Mouse (Mus musculus) kidney, postnatal 14 days (tissue): ENCODE measurements around the gene Ubtd1.
A peak's percentile ranks its signal among the peaks of the same experiment; 100 is the strongest.
"Not testable (repeated sequence)": the region's sequence is repeated elsewhere in the genome, so short reads cannot be mapped to it uniquely, and the experiment has no call there.

Experiments
- DNase-seq: peaks from one replicate; pipeline ENCODE4 v3.0.0; 2022; ENCODE audit warnings: mixed read lengths

Ubtd1 gene

DNA sequence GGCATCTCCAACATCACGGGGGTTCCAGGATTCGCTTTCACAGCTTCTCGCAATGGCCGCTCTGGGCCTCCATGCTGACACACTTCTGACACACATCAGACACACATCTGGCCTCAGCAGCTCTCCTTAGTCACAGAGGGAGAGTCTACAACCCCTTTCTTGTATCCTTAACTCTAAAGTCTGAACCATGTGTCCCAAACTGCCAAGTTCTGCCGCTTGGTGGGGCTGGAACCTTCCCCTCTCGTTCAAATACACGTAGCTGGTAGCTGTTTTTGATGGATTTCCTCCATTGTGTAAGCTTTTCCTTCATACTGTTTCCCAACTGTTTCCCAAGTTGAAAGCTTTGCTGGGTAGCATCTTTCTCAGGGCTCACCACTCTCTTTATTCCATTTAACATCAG, 89.7 kb downstream of the Ubtd1 start:
- DNase-seq, result no peak

DNA sequence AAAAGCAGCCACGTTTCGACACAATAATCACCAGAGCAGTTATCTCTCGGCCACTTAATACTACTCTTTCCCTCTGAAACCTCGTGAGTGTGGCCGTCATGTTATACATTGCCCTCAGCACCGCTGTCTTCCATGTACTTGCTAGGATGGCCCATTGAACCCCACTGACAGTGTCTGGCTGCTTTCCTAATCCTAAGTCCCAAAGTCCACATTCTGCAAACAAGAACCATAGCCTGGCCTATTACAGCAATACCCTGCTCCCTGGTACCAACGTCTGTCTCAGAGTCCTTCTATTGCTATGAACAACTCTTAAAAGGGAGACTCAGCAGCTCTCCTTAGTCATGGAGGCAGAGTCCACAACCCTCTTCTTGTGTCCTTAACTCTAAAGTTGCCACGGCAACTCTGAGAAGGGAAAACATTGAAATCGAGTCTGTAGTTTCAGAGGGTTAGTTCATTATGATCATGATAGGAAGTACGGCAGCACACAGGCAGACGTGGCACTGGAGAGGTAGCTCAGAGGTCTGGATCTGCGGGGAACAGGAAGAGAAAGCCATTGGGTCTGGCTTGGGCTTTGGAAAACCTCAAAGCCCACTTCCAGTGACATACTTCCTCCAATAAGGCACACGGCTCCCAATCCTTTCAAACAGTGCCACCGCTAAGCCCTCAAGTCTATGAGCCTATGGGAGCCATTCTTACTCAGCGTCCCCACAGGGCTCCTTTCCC, 90.5 kb downstream of the Ubtd1 start:
- peak; percentile 73 for DNase-seq

DNA sequence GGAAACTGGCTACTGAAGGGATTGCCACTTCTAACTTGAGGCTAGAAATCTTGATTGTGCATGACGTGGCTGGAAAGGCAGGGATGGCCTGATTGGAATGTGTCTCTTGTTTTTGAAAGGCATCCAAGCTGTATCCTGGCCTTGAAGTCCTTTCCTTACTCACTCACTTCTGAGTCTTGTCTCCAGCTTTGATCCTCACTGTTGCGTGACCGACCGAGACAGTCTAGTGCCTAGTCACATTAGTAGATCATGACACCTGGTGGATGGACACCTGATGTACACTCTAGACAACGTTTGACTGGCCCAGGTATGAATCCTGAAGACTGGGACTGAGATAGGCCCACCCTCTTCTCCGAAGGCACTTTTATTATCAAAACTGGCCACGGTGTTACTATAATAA, 91.2 kb downstream of the Ubtd1 start:
- peak; percentile 70 for DNase-seq

DNA sequence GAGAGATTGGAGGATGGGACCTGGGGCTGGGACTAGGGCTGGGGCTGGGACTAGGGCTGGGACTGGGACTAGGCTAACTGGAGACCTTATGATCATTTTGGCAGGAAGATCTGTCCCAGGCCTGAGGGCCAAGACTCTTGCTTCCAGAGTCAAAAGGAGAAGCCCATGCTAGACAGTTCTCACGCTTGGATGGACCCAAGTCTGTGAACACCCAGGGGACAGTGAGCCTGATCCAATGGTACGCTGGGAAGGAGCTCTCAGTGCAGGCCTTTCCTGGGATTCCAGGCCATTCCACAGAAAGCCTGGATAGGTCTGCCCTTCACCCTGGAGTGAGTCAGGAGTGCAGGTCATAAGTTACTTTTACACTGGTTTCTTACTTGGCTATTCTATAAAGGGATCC, 93.5 kb downstream of the Ubtd1 start:
- no peak for DNase-seq

DNA sequence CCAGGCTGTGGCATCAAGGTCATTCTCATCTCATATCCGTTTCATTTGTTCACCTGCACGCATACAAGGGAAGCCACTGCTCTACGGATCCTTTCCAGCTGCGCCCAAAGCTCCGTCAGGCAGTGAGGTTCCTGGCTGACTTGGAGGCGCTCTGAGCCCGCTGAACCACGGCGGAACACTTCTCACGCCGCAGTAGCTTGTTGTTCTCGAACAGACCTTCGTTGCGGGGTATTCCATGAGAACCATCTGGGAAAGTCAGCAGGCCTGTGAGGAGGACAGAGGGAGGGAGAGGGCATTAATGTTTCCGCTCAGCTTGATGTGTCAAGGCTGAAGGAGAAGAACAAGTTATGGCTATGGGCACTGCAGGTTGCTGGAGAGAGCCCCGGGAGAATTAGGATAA, 94.4 kb downstream of the Ubtd1 start:
- no peak for DNase-seq

DNA sequence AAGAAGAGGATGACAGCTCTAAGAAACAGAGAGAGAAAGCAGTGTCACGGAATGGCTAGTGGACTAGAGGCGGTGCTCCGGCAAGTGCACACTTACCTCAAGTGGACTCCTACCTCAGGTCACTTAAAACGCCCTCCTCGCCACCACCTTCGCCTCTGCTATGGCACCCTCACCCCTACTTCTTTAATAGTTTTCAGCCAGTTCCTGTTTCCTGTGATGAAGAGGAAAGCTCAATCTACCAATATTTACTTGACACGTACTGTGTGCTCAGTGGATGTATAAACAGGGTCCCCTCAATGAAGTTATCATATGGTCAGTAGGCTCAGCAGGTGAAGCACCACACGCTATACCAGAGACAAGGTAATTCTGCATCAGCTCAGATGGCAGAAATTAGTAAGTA, 97.0 kb downstream of the Ubtd1 start:
- DNase-seq, result no peak

DNA sequence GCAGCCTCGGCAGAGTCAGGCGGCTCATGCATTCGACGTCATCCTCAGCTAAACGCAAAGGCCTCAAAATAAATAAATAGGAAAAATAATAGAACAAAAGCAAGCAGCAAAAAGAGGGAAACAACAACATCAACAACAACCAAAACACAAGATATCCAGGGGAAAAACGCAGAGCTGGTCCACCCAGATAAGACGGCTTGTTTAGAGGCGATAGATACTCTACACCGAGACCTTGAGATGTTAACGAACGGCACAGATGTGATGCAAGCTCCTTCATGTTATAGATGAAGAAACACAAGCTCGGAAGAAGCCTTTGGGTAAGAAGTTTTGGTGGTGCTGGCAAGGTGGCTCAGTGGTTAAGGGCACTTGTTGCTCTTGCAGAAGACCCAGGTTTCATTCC, 97.4 kb downstream of the Ubtd1 start:
- no peak for DNase-seq

DNA sequence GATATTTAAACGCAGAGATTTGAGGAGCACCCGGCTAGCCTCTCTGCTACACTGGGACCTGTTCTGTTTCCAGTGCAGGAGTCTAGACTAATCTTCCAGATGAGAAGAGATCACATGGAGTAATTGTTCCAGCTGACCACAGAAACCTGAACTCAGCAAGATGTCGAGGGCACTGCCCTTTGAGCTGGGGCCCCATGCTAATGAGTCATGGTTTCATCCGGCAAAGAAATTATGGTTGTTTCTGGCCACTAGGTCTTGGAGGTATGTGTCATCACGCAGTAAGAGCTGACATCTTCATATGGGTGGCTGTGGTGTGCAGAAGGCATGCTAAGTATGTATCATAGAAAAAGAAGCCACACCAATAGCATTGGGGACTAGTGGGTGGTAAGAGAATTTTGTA, 98.4 kb downstream of the Ubtd1 start:
- no peak for DNase-seq

DNA sequence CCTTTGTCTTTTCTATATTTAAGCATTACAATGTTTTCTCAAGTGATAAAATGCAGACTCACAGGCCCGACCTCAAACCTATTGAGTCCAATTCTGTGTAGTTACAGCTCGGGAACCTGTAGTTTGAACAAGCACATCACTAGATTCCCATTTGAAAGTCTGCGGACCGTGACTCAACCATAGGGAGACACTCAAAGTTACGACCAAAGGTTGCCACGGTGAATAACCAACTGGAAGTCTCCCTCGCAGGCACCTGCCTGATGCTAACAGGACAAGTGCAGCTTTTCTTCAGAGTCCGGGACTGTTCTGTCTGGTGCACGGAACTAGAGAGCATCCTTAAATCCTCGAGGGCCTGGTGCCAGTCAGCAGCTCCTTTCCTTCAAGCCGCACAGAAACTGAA, 98.9 kb downstream of the Ubtd1 start:
- DNase-seq, result peak; percentile 48

DNA sequence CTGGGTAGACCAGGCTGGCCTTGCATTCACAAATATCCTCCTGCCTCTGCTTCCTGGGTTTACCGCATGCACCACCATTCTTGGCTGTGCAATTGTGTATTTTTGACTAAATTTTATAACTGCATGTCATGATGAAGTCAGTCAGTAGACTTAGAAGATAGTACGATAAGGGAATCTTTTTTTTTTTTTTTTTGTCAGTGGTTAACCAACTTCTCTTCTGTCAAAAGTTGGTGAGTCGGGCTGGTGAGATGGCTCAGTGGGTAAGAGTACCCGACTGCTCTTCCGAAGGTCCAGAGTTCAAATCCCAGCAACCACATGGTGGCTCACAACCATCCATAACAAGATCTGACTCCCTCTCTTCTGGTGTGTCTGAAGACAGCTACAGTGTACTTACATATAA, 100.0 kb downstream of the Ubtd1 start:
- DNase-seq, result not testable (repeated sequence)
